Mouse (Mus musculus) heart, postnatal 10 days (tissue): ENCODE data around the gene Grhl3. TPM values are rescaled to one million over a fixed set of nuclear protein-coding genes. Genes with fewer than 3 reads are reported as not detected.

ENCODE experiments used
- DNase-seq, 2 experiments: peaks; one replicate each; pipeline ENCODE4 v3.0.0; 2021
- intact Hi-C: fragments of 180-260 bp; cut with DNase I; formaldehyde crosslinking; loops from one replicate; pipeline ENCODE4 v1.15.1; 2025
- total RNA-seq, 2 experiments: library from RNA; stranded (reverse); gene quantifications; 2 replicates each; pipeline ENCODE4 v1.2.3; 2021

The Grhl3 gene
- total RNA-seq, 2 experiments from 2014 or later = 0.27 to 0.43 TPM

GRCm38 (mm10) chr4:135531771-135532613, 41.4 kb downstream of the Grhl3 start:
- intact Hi-C loops = no loop called here
- DNase-seq = no peak

GRCm38 (mm10) chr4:135531236-135531635, 42.2 kb downstream of the Grhl3 start:
- DNase-seq = no peak
- intact Hi-C loops = no loop called here

GRCm38 (mm10) chr4:135530270-135530669, 43.2 kb downstream of the Grhl3 start:
- no peak for DNase-seq

GRCm38 (mm10) chr4:135526039-135526710, 47.3 kb downstream of the Grhl3 start:
- no peak for DNase-seq
- intact Hi-C loops = no loop called here

More at GRCm38 (mm10) chr4:135530270-135530669, 43.2 kb downstream of the Grhl3 start:
- intact Hi-C loops = no loop called here

GRCm38 (mm10) chr4:135525057-135525456, 48.4 kb downstream of the Grhl3 start:
- intact Hi-C loops = no loop called here
- DNase-seq = no peak

- intact Hi-C loops = no loop called here
- DNase-seq = no peak
These were observed 49.5 kb downstream of the Grhl3 start for GRCm38 (mm10) chr4:135523939-135524338.

GRCm38 (mm10) chr4:135520421-135520820, 53.0 kb downstream of the Grhl3 start:
- intact Hi-C loops = no loop called here
- no peak for DNase-seq

- DNase-seq = no peak
- intact Hi-C loops = no loop called here
These were observed 55.3 kb downstream of the Grhl3 start for GRCm38 (mm10) chr4:135518135-135518534.

- intact Hi-C loops = loop anchor here (1.0 to 2.0 kb wide), 2 partner anchors 74 to 149 kb away; no protein-coding TSS in a partner anchor
- DNase-seq = peak; percentile 56 to 77
These were observed 56.8 kb downstream of the Grhl3 start for GRCm38 (mm10) chr4:135516351-135517316.

GRCm38 (mm10) chr4:135514925-135515324, 58.5 kb downstream of the Grhl3 start:
- intact Hi-C loops = no loop called here
- DNase-seq = no peak

GRCm38 (mm10) chr4:135513865-135514264, 59.6 kb downstream of the Grhl3 start:
- intact Hi-C loops = no loop called here
- DNase-seq = no peak

- intact Hi-C loops = no loop called here
- no peak for DNase-seq
These were observed 63.9 kb downstream of the Grhl3 start for GRCm38 (mm10) chr4:135509515-135509914.

- DNase-seq = peak; percentile 77 to 87
- intact Hi-C loops = loop anchor here (1.0 kb wide), 1 partner anchor 159 kb away; no protein-coding TSS in a partner anchor
These were observed 64.9 kb downstream of the Grhl3 start for GRCm38 (mm10) chr4:135508419-135509039.

- DNase-seq = peak; percentile 36 to 48
- intact Hi-C loops = loop anchor here (1.0 kb wide), 1 partner anchor 160 kb away; no protein-coding TSS in a partner anchor
These were observed 65.7 kb downstream of the Grhl3 start for GRCm38 (mm10) chr4:135507547-135508350.

- intact Hi-C loops = no loop called here
- no peak for DNase-seq
These were observed 67.6 kb downstream of the Grhl3 start for GRCm38 (mm10) chr4:135505794-135506193.

GRCm38 (mm10) chr4:135501587-135501986, 71.8 kb downstream of the Grhl3 start:
- intact Hi-C loops = no loop called here
- no peak for DNase-seq

- intact Hi-C loops = no loop called here
- no peak for DNase-seq
These were observed 73.6 kb downstream of the Grhl3 start for GRCm38 (mm10) chr4:135499831-135500230.

GRCm38 (mm10) chr4:135498136-135498535, 75.3 kb downstream of the Grhl3 start:
- intact Hi-C loops = no loop called here
- no peak for DNase-seq

GRCm38 (mm10) chr4:135495810-135496209, 77.6 kb downstream of the Grhl3 start:
- intact Hi-C loops = no loop called here
- peak; percentile 33 to 46 for DNase-seq
